Mouse (Mus musculus) monocyte, adult 5-6 weeks (primary cell): Measurements from ENCODE around the gene Olfr913. TPM values are rescaled to one million over a fixed set of nuclear protein-coding genes. Genes with fewer than 3 reads are reported as not detected.

ENCODE experiments used
- ATAC-seq: fragments of 153-309, 156-312 bp; replicated peaks from 2 replicates; pipeline ENCODE4 v1.8.0; 2017; ENCODE audit warnings: mild to moderate bottlenecking; ENCODE audit not compliant: low TSS enrichment, insufficient number of reproducible peaks, severe bottlenecking, poor library complexity, low FRiP score
- total RNA-seq: library from RNA; stranded (forward); fragments of 200-1000, 200-491, 200-594 nt; gene quantifications from 3 replicates; pipeline ENCODE4 v1.2.3, GENCODE M21; 2017

The Olfr913 gene
- not detected in 3 replicates for total RNA-seq

GRCm38 (mm10) chr9:38592459-38592858 lies at the start of gene Olfr913:
Gene Olfr913 (plus strand): TSS chr9:38592759.
- ATAC-seq, result no peak

- ATAC-seq, result no peak
Measured at GRCm38 (mm10) chr9:38579878-38580277, 12.7 kb upstream of the Olfr913 start, which contains the start of gene Olfr912. Gene Olfr912 (plus strand): TSS chr9:38580178.

GRCm38 (mm10) chr9:38591056-38591455 lies 1.5 kb upstream of the Olfr913 start:
- no peak for ATAC-seq

GRCm38 (mm10) chr9:38604802-38605201 lies 12.2 kb downstream of the Olfr913 start, which contains the start of gene Olfr914:
Gene Olfr914 (plus strand): TSS chr9:38605102.
- ATAC-seq, result no peak

- ATAC-seq, result no peak
Measured at GRCm38 (mm10) chr9:38632406-38632805, 39.8 kb downstream of the Olfr913 start.

Other genes starting within 250 kb of the Olfr913 start
- not detected in 3 replicates for gene Olfr898, start 244.3 kb upstream of the Olfr913 start, total RNA-seq
- not detected in 3 replicates for gene Olfr250, start 225.9 kb upstream of the Olfr913 start, total RNA-seq
- not detected in 3 replicates for gene Olfr251, start 215.7 kb upstream of the Olfr913 start, total RNA-seq
- not detected in 3 replicates for gene Olfr147, start 191.1 kb upstream of the Olfr913 start, total RNA-seq
- not detected in 3 replicates for gene Olfr901, start 163.3 kb upstream of the Olfr913 start, total RNA-seq
- not detected in 3 replicates for gene Olfr902, start 145.1 kb upstream of the Olfr913 start, total RNA-seq
- not detected in 3 replicates for gene Olfr904, start 129.6 kb upstream of the Olfr913 start, total RNA-seq
- not detected in 3 replicates for gene Olfr905, start 121.7 kb upstream of the Olfr913 start, total RNA-seq
- gene Olfr906, start 105.7 kb upstream of the Olfr913 start, total RNA-seq, result not detected in 3 replicates
- gene Olfr907, start 97.0 kb upstream of the Olfr913 start, total RNA-seq, result not detected in 3 replicates
- gene Olfr911-ps1, start 71.2 kb upstream of the Olfr913 start, total RNA-seq, result not detected in 3 replicates
- not detected in 3 replicates for gene Olfr910, start 54.9 kb upstream of the Olfr913 start, total RNA-seq
- gene Olfr912, start 12.6 kb upstream of the Olfr913 start, total RNA-seq, result not detected in 3 replicates
- gene Olfr914, start 12.3 kb downstream of the Olfr913 start, total RNA-seq, result not detected in 3 replicates
- gene Olfr916, start 67.1 kb downstream of the Olfr913 start, total RNA-seq, result not detected in 3 replicates
- not detected in 3 replicates for gene Olfr917, start 73.1 kb downstream of the Olfr913 start, total RNA-seq
- not detected in 3 replicates for gene Olfr918, start 81.8 kb downstream of the Olfr913 start, total RNA-seq
- not detected in 3 replicates for gene Olfr919, start 110.9 kb downstream of the Olfr913 start, total RNA-seq
- gene Vwa5a, start 125.5 kb downstream of the Olfr913 start, total RNA-seq, result 29.2 to 35.0 TPM (median 33.1 TPM) in 3 replicates
- gene Olfr920, start 159.5 kb downstream of the Olfr913 start, total RNA-seq, result 0.19 to 1.4 TPM (median 0.53 TPM) in 3 replicates
- not detected in 3 replicates for gene Olfr921, start 180.3 kb downstream of the Olfr913 start, total RNA-seq
- gene Olfr922, start 221.9 kb downstream of the Olfr913 start, total RNA-seq, result not detected in 3 replicates
- gene Olfr923, start 233.8 kb downstream of the Olfr913 start, total RNA-seq, result not detected in 3 replicates